Mouse (Mus musculus) inflammation-experienced regulatory T-cells, adult 16 weeks (primary cell): ENCODE measurements around the gene Fam90a1a. TPM values are rescaled to one million over a fixed set of nuclear protein-coding genes. Genes with fewer than 3 reads are reported as not detected.

ENCODE experiments used
- polyA plus RNA-seq: library from polyadenylated mRNA; unstranded; fragments of 100-300 nt; shearing (Covaris generic); gene quantifications from one replicate; pipeline ENCODE4 v1.2.1, GENCODE M21; 2017

The Fam90a1a gene
- polyA plus RNA-seq: not detected

GRCm38 (mm10) chr8:21958414-21958813, at the start of gene Fam90a1a:
Gene Fam90a1a (plus strand): TSS chr8:21958714.

GRCm38 (mm10) chr8:21932610-21933009, 25.9 kb upstream of the Fam90a1a start, which contains the start of gene Defb15:
Gene Defb15 (minus strand): TSS chr8:21932710.

GRCm38 (mm10) chr8:21938052-21938451, 20.5 kb upstream of the Fam90a1a start, which contains the start of gene Defb35:
Gene Defb35 (plus strand): TSS chr8:21938352.

DNA sequence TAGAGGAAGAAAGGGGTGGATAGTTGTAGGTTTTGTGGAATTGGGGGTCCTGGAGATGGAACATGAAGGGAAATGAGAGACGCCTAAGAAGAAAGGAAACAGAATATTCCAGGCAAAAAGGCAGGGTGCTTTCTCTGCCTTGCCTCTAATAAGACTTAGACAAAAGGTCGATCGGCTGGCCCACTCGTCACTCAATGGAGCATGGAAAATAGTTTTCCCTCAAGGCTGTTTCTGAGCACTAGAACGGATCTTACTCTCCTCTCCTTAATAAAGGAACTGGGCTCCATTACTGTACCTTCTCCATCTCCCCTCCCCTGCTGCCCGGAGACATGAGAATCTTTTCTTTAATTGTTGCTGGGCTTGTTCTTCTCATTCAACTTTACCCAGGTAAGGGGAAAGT, 12.1 kb upstream of the Fam90a1a start, which contains the start of gene Defb13:
Gene Defb13, plus strand, starts transcription at position 301 of the 400 bp plus-strand sequence.

DNA sequence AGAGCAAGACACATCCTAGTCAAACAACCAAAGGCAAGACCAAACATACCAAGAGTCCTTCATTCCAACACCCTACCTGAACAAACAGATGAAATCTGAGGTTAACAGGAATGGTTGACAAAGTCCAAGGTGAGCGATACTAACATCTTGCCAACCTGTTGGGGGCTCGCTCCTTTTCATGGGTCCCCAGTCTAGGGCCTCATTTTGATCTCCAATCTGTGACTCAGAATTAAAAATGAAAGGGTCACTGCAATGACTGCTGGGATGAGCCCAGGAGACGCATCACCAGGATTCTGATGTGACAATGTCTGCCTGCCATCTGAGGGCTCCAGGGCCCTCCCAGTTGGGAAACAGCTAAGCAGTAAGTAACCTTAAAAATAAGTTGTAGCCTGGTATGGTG, 11.0 kb downstream of the Fam90a1a start, which contains the start of gene Ccdc70:
Gene Ccdc70, plus strand, starts transcription at position 301 of the 400 bp plus-strand sequence.

Other genes with a start within 250 kb of the Fam90a1a start
- not detected for gene Defa24, start 224.2 kb upstream of the Fam90a1a start, polyA plus RNA-seq
- not detected for gene Defb50, start 135.2 kb upstream of the Fam90a1a start, polyA plus RNA-seq
- gene Defb2, start 118.8 kb upstream of the Fam90a1a start, polyA plus RNA-seq: not detected
- not detected for gene Defb10, start 99.8 kb upstream of the Fam90a1a start, polyA plus RNA-seq
- not detected for gene Defb9, start 73.3 kb upstream of the Fam90a1a start, polyA plus RNA-seq
- not detected for gene Defb11, start 52.3 kb upstream of the Fam90a1a start, polyA plus RNA-seq
- not detected for gene Defb15, start 26.0 kb upstream of the Fam90a1a start, polyA plus RNA-seq
- not detected for gene Defb35, start 20.4 kb upstream of the Fam90a1a start, polyA plus RNA-seq
- not detected for gene Defb13, start 12.0 kb upstream of the Fam90a1a start, polyA plus RNA-seq
- gene Ccdc70, start 11.1 kb downstream of the Fam90a1a start, polyA plus RNA-seq: not detected
- gene Atp7b, start 101.6 kb downstream of the Fam90a1a start, polyA plus RNA-seq: 0.16 TPM
- gene Alg11, start 102.0 kb downstream of the Fam90a1a start, polyA plus RNA-seq: 12.4 TPM
- not detected for gene Nek5, start 166.3 kb downstream of the Fam90a1a start, polyA plus RNA-seq
- gene Nek3, start 207.7 kb downstream of the Fam90a1a start, polyA plus RNA-seq: 6.5 TPM
- gene Ckap2, start 227.1 kb downstream of the Fam90a1a start, polyA plus RNA-seq: 3.3 TPM
- 46.5 TPM for gene Vps36, start 234.1 kb downstream of the Fam90a1a start, polyA plus RNA-seq